Mouse (Mus musculus) induced T-regulatory cell, adult 2 months (primary cell): Measurements from ENCODE around the gene Olfr921.

ENCODE experiments used
- DNase-seq: peaks from one replicate; pipeline ENCODE4 v3.0.0-alpha.2; 2012; ENCODE audit warnings: low read depth

Olfr921 gene

GRCm38 (mm10) chr9:38772768-38773167 lies at the start of gene Olfr921:
TSS of gene Olfr921 (plus strand) at chr9:38773068.
- DNase-seq: no peak

GRCm38 (mm10) chr9:38724044-38724443 lies 48.8 kb upstream of the Olfr921 start:
- DNase-seq: no peak

- peak; percentile 14 for DNase-seq
Measured at GRCm38 (mm10) chr9:38728218-38728617, 44.6 kb upstream of the Olfr921 start.

GRCm38 (mm10) chr9:38741408-38741807 lies 31.5 kb upstream of the Olfr921 start:
- DNase-seq: no peak

GRCm38 (mm10) chr9:38744619-38745315 lies 28.1 kb upstream of the Olfr921 start:
- DNase-seq: no peak

GRCm38 (mm10) chr9:38751999-38752398 lies 20.9 kb upstream of the Olfr921 start, which contains the start of gene Olfr920:
TSS of gene Olfr920 (plus strand) at chr9:38752299.
- DNase-seq: no peak

GRCm38 (mm10) chr9:38792689-38793088 lies 19.8 kb downstream of the Olfr921 start:
- DNase-seq: no peak

- no peak for DNase-seq
Measured at GRCm38 (mm10) chr9:38805696-38806095, 32.8 kb downstream of the Olfr921 start.

GRCm38 (mm10) chr9:38814314-38814713 lies 41.4 kb downstream of the Olfr921 start, which contains the start of gene Olfr922:
TSS of gene Olfr922 (plus strand) at chr9:38814614.
- no peak for DNase-seq

GRCm38 (mm10) chr9:38815458-38815986 lies 42.7 kb downstream of the Olfr921 start:
- DNase-seq: no peak

- no peak for DNase-seq
Measured at GRCm38 (mm10) chr9:38826245-38826644, 53.4 kb downstream of the Olfr921 start, which contains the start of gene Olfr923. TSS of gene Olfr923 (plus strand) at chr9:38826545.
